Mouse (Mus musculus) forebrain, embryonic 12.5 days (tissue): ENCODE data around the gene Cdhr3. TPM values are rescaled to one million over a fixed set of nuclear protein-coding genes. Genes with fewer than 3 reads are reported as not detected.
"Not testable (repeated sequence)": the region's sequence is repeated elsewhere in the genome, so short reads cannot be mapped to it uniquely, and the experiment has no call there.

Source experiments
- ATAC-seq: fragments of 200-750 bp; cut with Nextera tagmentation; 2 replicates; pipeline ENCODE4 v1.8.0; 2017; ENCODE audit warnings: moderate TSS enrichment; ENCODE audit not compliant: low FRiP score
- H3K27ac ChIP-seq: fragments of 300-500 bp; sonication (generic); 2 replicates; pipeline ENCODE4 v1.5.1; 2016; ENCODE audit warnings: mild to moderate bottlenecking
- H3K27me3 ChIP-seq: fragments of 300-500 bp; sonication (generic); 2 replicates; pipeline ENCODE4 v1.6.1; 2016; ENCODE audit warnings: mild to moderate bottlenecking
- H3K36me3 ChIP-seq: fragments of 300-500 bp; sonication (generic); replicated peaks from 2 replicates; pipeline ENCODE4 v1.6.1; 2016; ENCODE audit warnings: mild to moderate bottlenecking
- H3K4me1 ChIP-seq: fragments of 300-500 bp; sonication (generic); 2 replicates; pipeline ENCODE4 v1.6.1; 2016
- H3K4me2 ChIP-seq: fragments of 300-500 bp; sonication (generic); 2 replicates; pipeline ENCODE4 v1.6.1; 2016; ENCODE audit warnings: mild to moderate bottlenecking, moderate library complexity
- H3K4me3 ChIP-seq: fragments of 300-500 bp; sonication (generic); replicated peaks from 2 replicates; pipeline ENCODE4 v1.5.1; 2016; ENCODE audit warnings: mild to moderate bottlenecking
- H3K9ac ChIP-seq: fragments of 300-500 bp; sonication (generic); 2 replicates; pipeline ENCODE4 v1.6.1; 2016; ENCODE audit warnings: mild to moderate bottlenecking
- H3K9me3 ChIP-seq: fragments of 300-500 bp; sonication (generic); 2 replicates; pipeline ENCODE4 v1.6.1; 2016
- WGBS: fragments of 180-500 bp; shearing (Covaris S2); methylation state at CpG from one replicate; pipeline ENCODE4 v1.1.7; 2016; 5-methylcytosine and 5-hydroxymethylcytosine counted together
- polyA plus RNA-seq: library from polyadenylated mRNA; unstranded; fragments of >200 nt; fragmentation: Nextera tagmentation; extraction: Ambion mirVana; gene quantifications from 2 replicates; pipeline ENCODE4 v1.2.1, GENCODE M21; 2016

Cdhr3 gene
- polyA plus RNA-seq, 1 experiment from 2014 or later = 0.18 TPM

DNA sequence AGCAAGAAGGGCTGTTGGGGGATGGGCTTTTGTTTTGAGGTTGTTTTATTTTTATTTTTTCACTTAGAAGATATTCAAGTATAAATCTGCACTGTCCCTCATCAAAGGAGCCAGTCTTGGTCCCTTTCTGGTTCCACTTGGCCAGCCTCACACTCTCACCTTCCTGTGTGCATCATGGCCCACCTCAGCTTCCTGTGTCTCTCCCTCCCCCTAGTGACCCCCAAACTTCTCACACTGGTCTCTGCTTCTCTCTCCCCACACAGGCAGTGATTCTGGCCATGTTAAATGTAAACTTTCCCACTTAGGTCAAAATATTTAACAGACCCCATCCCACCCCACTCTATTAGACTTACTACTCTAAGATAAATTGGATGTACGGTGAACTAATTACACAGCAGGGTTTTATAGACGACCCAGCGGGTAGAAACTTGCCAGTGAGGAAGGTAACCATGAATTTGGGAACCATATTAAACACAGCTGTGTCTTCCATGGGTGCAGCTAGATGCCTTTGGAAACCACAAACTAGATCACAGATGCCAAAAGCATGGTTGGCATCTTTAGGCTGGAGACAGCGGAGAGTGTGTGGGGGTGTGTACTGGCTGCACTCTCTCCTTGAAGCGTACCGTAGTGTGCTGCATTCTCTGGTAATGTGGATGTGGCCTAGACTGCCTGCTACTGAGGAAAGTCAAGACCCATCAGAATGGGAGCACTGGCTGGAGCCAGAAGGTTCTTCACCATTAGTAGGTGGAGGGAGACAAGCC, 83.3 kb downstream of the Cdhr3 start:
- Histone ChIP-seq H3K4me1 (peaks cover 8% of the 10 kb centered on the region), H3K36me3 (no peaks in the 10 kb centered on the region), H3K9ac (no peak overlapping the region), H3K4me2 (no peak overlapping the region), H3K27me3 (no peaks in the 10 kb centered on the region), H3K27ac (no peak overlapping the region), H3K9me3 (no peaks in the 10 kb centered on the region), H3K4me3 (no peak overlapping the region)
- WGBS = 90% methylated on average over 6 of the region's 6 CpGs
- no peak for ATAC-seq

GRCm38 (mm10) chr12:33008305-33009110, 84.2 kb downstream of the Cdhr3 start:
- Histone ChIP-seq H3K36me3 (no peaks in the 10 kb centered on the region), H3K4me2 (no peak overlapping the region), H3K4me1 (peaks cover 6% of the 10 kb centered on the region), H3K27ac (no peak overlapping the region), H3K4me3 (no peak overlapping the region), H3K9me3 (no peaks in the 10 kb centered on the region), H3K9ac (no peak overlapping the region), H3K27me3 (no peaks in the 10 kb centered on the region)
- 47% methylated on average over 7 of the region's 7 CpGs for WGBS
- no peak for ATAC-seq

DNA sequence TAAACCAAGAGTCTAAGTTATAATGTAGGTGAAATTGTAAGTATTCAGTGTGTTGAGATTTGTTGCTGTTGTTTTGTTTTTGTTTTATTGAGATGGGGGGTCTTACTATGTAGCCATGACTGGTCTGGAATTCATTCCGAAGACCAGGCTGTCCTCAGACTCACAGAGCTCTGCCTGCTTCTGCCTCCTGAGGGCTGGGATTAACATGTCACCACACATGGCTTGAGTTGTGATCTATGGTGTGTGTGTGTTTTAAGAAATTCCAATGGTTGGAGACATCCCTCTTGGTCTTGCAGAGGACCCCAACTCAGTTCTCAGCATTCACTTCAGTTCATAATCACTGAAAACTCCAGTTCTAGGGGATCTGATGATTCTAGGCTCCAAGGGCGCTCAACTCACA, 85.5 kb downstream of the Cdhr3 start:
- no peaks in the 10 kb centered on the region for H3K9me3 ChIP-seq
- no peak overlapping the region for H3K27ac ChIP-seq
- H3K27me3 ChIP-seq = no peaks in the 10 kb centered on the region
- H3K36me3 ChIP-seq = no peaks in the 10 kb centered on the region
- H3K4me2 ChIP-seq = no peak overlapping the region
- 95% methylated on average over 2 of the region's 2 CpGs for WGBS
- no peak overlapping the region for H3K9ac ChIP-seq
- peaks cover 9% of the 10 kb centered on the region for H3K4me1 ChIP-seq
- ATAC-seq = no peak
- H3K4me3 ChIP-seq = no peak overlapping the region

- Histone ChIP-seq H3K4me1 (peaks cover 9% of the 10 kb centered on the region), H3K27ac (no peak overlapping the region), H3K27me3 (no peaks in the 10 kb centered on the region), H3K9ac (no peak overlapping the region), H3K9me3 (no peaks in the 10 kb centered on the region), H3K36me3 (no peaks in the 10 kb centered on the region), H3K4me3 (no peak overlapping the region), H3K4me2 (no peak overlapping the region)
- 81% methylated on average over 5 of the region's 5 CpGs for WGBS
- ATAC-seq = no peak
Measured at GRCm38 (mm10) chr12:33005858-33006257, 86.8 kb downstream of the Cdhr3 start.

GRCm38 (mm10) chr12:33003339-33003965, 89.2 kb downstream of the Cdhr3 start:
- Histone ChIP-seq H3K9me3 (no peaks in the 10 kb centered on the region), H3K4me1 (peaks cover 7% of the 10 kb centered on the region; the same call in 1 of the 2 replicates), H3K4me2 (no peak overlapping the region), H3K4me3 (no peak overlapping the region), H3K36me3 (no peaks in the 10 kb centered on the region), H3K27ac (no peak overlapping the region), H3K9ac (no peak overlapping the region), H3K27me3 (no peaks in the 10 kb centered on the region)
- 66% methylated on average over 8 of the region's 8 CpGs for WGBS
- no peak for ATAC-seq

DNA sequence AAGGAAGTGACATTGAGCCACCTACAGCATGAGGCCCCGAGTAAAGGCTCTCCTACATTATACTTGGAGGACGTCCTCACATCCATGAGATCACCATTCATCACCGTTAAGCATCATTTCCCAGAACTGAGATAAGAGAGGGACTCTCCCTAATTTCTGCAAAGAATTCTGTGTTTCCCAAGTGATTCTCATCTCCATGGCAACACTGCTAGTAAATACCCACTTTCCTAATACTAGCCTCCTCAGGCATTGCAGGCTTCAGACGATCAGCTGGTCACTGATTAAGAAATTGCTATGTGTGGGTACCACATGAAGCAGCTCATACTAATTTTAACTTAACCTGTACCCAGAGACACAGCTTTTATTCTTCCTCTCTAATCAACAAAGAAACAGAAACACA, 92.3 kb downstream of the Cdhr3 start:
- no peak overlapping the region for H3K9ac ChIP-seq
- H3K27me3 ChIP-seq = no peaks in the 10 kb centered on the region
- H3K4me2 ChIP-seq = no peak overlapping the region
- H3K36me3 ChIP-seq = no peaks in the 10 kb centered on the region
- H3K9me3 ChIP-seq = no peaks in the 10 kb centered on the region
- WGBS = 70% methylated on average over 4 of the region's 4 CpGs
- H3K4me3 ChIP-seq = no peak overlapping the region
- no peak for ATAC-seq
- H3K27ac ChIP-seq = no peak overlapping the region
- H3K4me1 ChIP-seq = peaks cover 7% of the 10 kb centered on the region; the same call in 1 of the 2 replicates

- not testable (repeated sequence) for H3K4me2 ChIP-seq, H3K36me3 ChIP-seq, H3K9ac ChIP-seq, H3K4me1 ChIP-seq, H3K4me3 ChIP-seq, H3K27ac ChIP-seq, H3K27me3 ChIP-seq, ATAC-seq, H3K9me3 ChIP-seq
- 34% methylated on average over 3 of the region's 3 CpGs for whole genome bisulfite sequencing
Measured at GRCm38 (mm10) chr12:32999778-33000177, 92.9 kb downstream of the Cdhr3 start.

- Histone ChIP-seq H3K4me3 (no peak overlapping the region), H3K4me2 (no peak overlapping the region), H3K9me3 (no peaks in the 10 kb centered on the region), H3K4me1 (peaks cover 6% of the 10 kb centered on the region; the same call in 1 of the 2 replicates), H3K27me3 (no peaks in the 10 kb centered on the region), H3K27ac (no peak overlapping the region), H3K9ac (no peak overlapping the region), H3K36me3 (no peaks in the 10 kb centered on the region)
- ATAC-seq = no peak
- 80% methylated on average over 3 of the region's 5 CpGs for WGBS
Measured at GRCm38 (mm10) chr12:32998766-32999165, 93.9 kb downstream of the Cdhr3 start.

- H3K27ac ChIP-seq = no peak overlapping the region
- no peaks in the 10 kb centered on the region for H3K9me3 ChIP-seq
- 83% methylated on average over 4 of the region's 4 CpGs for WGBS
Measured at GRCm38 (mm10) chr12:32995081-32995834, 97.4 kb downstream of the Cdhr3 start.

GRCm38 (mm10) chr12:32994081-32994480, 98.6 kb downstream of the Cdhr3 start:
- no peak overlapping the region for H3K4me3 ChIP-seq
- H3K9ac ChIP-seq = no peak overlapping the region
- no peaks in the 10 kb centered on the region for H3K36me3 ChIP-seq
- no peaks in the 10 kb centered on the region for H3K4me1 ChIP-seq
- H3K27me3 ChIP-seq = no peaks in the 10 kb centered on the region
- no peak for ATAC-seq
- no peaks in the 10 kb centered on the region for H3K9me3 ChIP-seq
- WGBS = 87% methylated on average over 5 of the region's 5 CpGs
- H3K4me2 ChIP-seq = no peak overlapping the region
- H3K27ac ChIP-seq = no peak overlapping the region

More at GRCm38 (mm10) chr12:32995081-32995834, 97.4 kb downstream of the Cdhr3 start:
- ATAC-seq = no peak
- no peak overlapping the region for H3K9ac ChIP-seq
- H3K36me3 ChIP-seq = no peaks in the 10 kb centered on the region
- no peaks in the 10 kb centered on the region for H3K4me1 ChIP-seq
- H3K4me3 ChIP-seq = no peak overlapping the region
- H3K4me2 ChIP-seq = no peak overlapping the region
- H3K27me3 ChIP-seq = no peaks in the 10 kb centered on the region

- H3K4me1 ChIP-seq = no peaks in the 10 kb centered on the region
- WGBS = 67% methylated on average over 12 of the region's 12 CpGs
- no peaks in the 10 kb centered on the region for H3K9me3 ChIP-seq
- H3K4me3 ChIP-seq = no peak overlapping the region
- H3K27ac ChIP-seq = no peak overlapping the region
- no peak overlapping the region for H3K4me2 ChIP-seq
- H3K27me3 ChIP-seq = no peaks in the 10 kb centered on the region
- ATAC-seq = peak; percentile 36; the same call in 1 of the 2 replicates
- no peaks in the 10 kb centered on the region for H3K36me3 ChIP-seq
- no peak overlapping the region for H3K9ac ChIP-seq
Measured at GRCm38 (mm10) chr12:32989731-32990130, 102.9 kb downstream of the Cdhr3 start.

DNA sequence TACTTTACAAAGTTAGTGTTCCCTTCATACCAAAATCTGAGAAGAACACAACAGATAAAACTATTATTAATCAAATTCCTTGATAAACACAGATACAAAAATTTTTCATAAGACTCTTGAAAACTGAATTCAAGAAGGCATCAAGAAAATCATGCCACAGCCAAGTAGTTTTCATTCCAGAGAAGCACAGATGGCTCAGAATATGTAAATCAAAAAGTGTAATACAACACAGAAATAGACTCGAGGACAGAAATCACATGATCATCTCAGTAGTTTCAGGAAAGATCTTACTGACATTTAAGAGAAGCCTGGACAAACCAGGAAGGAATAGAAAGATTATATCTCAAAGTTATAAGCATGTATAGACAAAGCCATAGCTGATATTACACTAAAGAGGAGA, 106.4 kb downstream of the Cdhr3 start:
- Histone ChIP-seq H3K9me3 (no peaks in the 10 kb centered on the region), H3K27ac (no peak overlapping the region), H3K4me2 (no peak overlapping the region), H3K9ac (no peak overlapping the region), H3K4me1 (no peaks in the 10 kb centered on the region), H3K36me3 (no peaks in the 10 kb centered on the region), H3K27me3 (no peaks in the 10 kb centered on the region), H3K4me3 (no peak overlapping the region)
- 84% methylated on average over 1 of the region's 1 CpGs for WGBS
- ATAC-seq = no peak
